Mouse (Mus musculus): ENCODE measurements at regions not wholly inside any gene's neighbourhood (a gene's known extent, or its start where the extent isn't known, plus 50 kb on each side); places are given as distances from the start of the nearest gene placed in this dataset.
A peak's percentile ranks its signal among the peaks of the same experiment; 100 is the strongest.

- Histone ChIP-seq H3K9me3 (no peaks in the 10 kb centered on the region), H3K4me1 (no peaks in the 10 kb centered on the region), H3K4me2 (no peak overlapping the region), H3K36me3 (replicated peaks) (no peaks in the 10 kb centered on the region), H3K27ac (no peak overlapping the region), H3K4me3 (no peak overlapping the region), H3K27me3 (replicated peaks) (no peaks in the 10 kb centered on the region), H3K9ac (no peak overlapping the region)
- WGBS = 48% methylated on average over 6 of the region's 6 CpGs
- peak; percentile 74 for ATAC-seq (replicated peaks)
These were observed 125.4 kb downstream of the Dthd1 start for GRCm38 (mm10) chr5:62939050-62939449.
